Mouse (Mus musculus): Measurements from ENCODE around the gene Chaf1b. TPM values are rescaled to one million over a fixed set of nuclear protein-coding genes. Genes with fewer than 3 reads are reported as not detected.

Chaf1b gene
- total and polyA plus RNA-seq, 3 experiments = 48.2 to 53.9 TPM; not detected in 1

- no peak overlapping the region for H3K27ac ChIP-seq (ENCODE audit: control insufficient read depth, low read depth, low read length)
- H3K79me2 ChIP-seq (ENCODE audit: control insufficient read depth, insufficient read depth, low read length, poor library complexity) = peaks cover 65% of the 10 kb centered on the region
- H3K36me3 ChIP-seq (ENCODE audit: control insufficient read depth in 1 of 2, insufficient read depth in 2 of 2, low read length in 2 of 2) = peaks cover 22 to 29% of the 10 kb centered on the region in 2 experiments
- peak; percentile 38 for DNase-seq (ENCODE audit: low read depth, low spot score)
- TF ChIP-seq TBP (IDR thresholded peaks at IDR 0.05; ENCODE audit: low read depth, low read length) = no peak
- TF ChIP-seq MXI1 (IDR thresholded peaks at IDR 0.05; ENCODE audit: low read depth, low read length) = no peak
- TF ChIP-seq ETS1 (IDR thresholded peaks at IDR 0.05; ENCODE audit: low read depth, low read length) = 0 out of 2 replicates have a peak, but pooled peaks have one; percentile 28
- TF ChIP-seq POLR2A (IDR thresholded peaks at IDR 0.05; ENCODE audit: control insufficient read depth in 1 of 2, insufficient read depth in 1 of 2, low read depth in 1 of 2, low read length in 2 of 2, poor library complexity in 1 of 2) = no peak
- no peak for TF ChIP-seq USF2 (IDR thresholded peaks at IDR 0.05; ENCODE audit: borderline replicate concordance in 1 of 2, insufficient read depth in 1 of 2, low read depth in 1 of 2, low read length in 2 of 2)
- TF ChIP-seq POLR2AphosphoS2 (IDR thresholded peaks at IDR 0.05; ENCODE audit: low read length) = no peak
- peak; percentile 41; the same call in 1 of the 2 replicates for TF ChIP-seq GATA1 (IDR thresholded peaks at IDR 0.05; ENCODE audit: low read depth, low read length)
- peak; percentile 67 for TF ChIP-seq TAL1 (IDR thresholded peaks at IDR 0.05; ENCODE audit: low read length)
- no peak for TF ChIP-seq CHD2 (IDR thresholded peaks at IDR 0.05; ENCODE audit: low read length)
- TF ChIP-seq RAD21 (IDR thresholded peaks at IDR 0.05; ENCODE audit: low read depth, low read length) = no peak
- TF ChIP-seq GABPA (IDR thresholded peaks at IDR 0.05; ENCODE audit: low read depth, low read length) = no peak
- no peaks in the 10 kb centered on the region for H3K9me3 ChIP-seq (replicated peaks; ENCODE audit: insufficient read depth, low read length)
- H3K4me3 ChIP-seq (ENCODE audit: control insufficient read depth in 1 of 2, insufficient read depth in 1 of 2, low read depth in 2 of 2, low read length in 2 of 2) = no peak overlapping the region
- H3K9ac ChIP-seq (ENCODE audit: control insufficient read depth, low read depth, low read length, poor library complexity, severe bottlenecking) = no peak overlapping the region
- no peaks in the 10 kb centered on the region for H3K27me3 ChIP-seq (ENCODE audit: control insufficient read depth in 1 of 2, insufficient read depth in 2 of 2, low read length in 2 of 2)
- peaks cover 7 to 11% of the 10 kb centered on the region in 2 experiments for H3K4me1 ChIP-seq (ENCODE audit: control insufficient read depth in 1 of 2, insufficient read depth in 2 of 2, low read length in 2 of 2)
These were observed 44.7 kb upstream of the Chaf1b start for GRCm38 (mm10) chr16:93839049-93839448.

- H3K27ac ChIP-seq (ENCODE audit: control insufficient read depth, low read depth, low read length) = no peak overlapping the region
- no peak overlapping the region for H3K4me3 ChIP-seq (ENCODE audit: control insufficient read depth in 1 of 2, insufficient read depth in 1 of 2, low read depth in 2 of 2, low read length in 2 of 2)
- H3K4me1 ChIP-seq (ENCODE audit: control insufficient read depth in 1 of 2, insufficient read depth in 2 of 2, low read length in 2 of 2) = no peaks in the 10 kb centered on the region
- no peaks in the 10 kb centered on the region for H3K9me3 ChIP-seq (replicated peaks; ENCODE audit: insufficient read depth, low read length)
- TF ChIP-seq MYB (IDR thresholded peaks at IDR 0.05; ENCODE audit: low read depth, low read length) = no peak
- TF ChIP-seq ZC3H11A (IDR thresholded peaks at IDR 0.05; ENCODE audit: low read depth, low read length) = no peak
- TF ChIP-seq MXI1 (IDR thresholded peaks at IDR 0.05; ENCODE audit: low read depth, low read length) = 0 out of 2 replicates have a peak, but pooled peaks have one; percentile 45
- no peak for TF ChIP-seq RCOR1 (IDR thresholded peaks at IDR 0.05; ENCODE audit: low read depth, low read length)
- TF ChIP-seq E2F4 (IDR thresholded peaks at IDR 0.05; ENCODE audit: borderline replicate concordance, low read depth, low read length) = no peak
- no peak for TF ChIP-seq EP300 (IDR thresholded peaks at IDR 0.05; ENCODE audit: low read depth in 1 of 2, low read length in 2 of 2)
- no peak for TF ChIP-seq NRF1 (IDR thresholded peaks at IDR 0.05; ENCODE audit: insufficient read depth, low read depth, low read length, poor library complexity, severe bottlenecking)
- peak; percentile 61 for TF ChIP-seq SIN3A (IDR thresholded peaks at IDR 0.05; ENCODE audit: low read length)
- no peaks in the 10 kb centered on the region for H3K27me3 ChIP-seq (ENCODE audit: control insufficient read depth in 1 of 2, insufficient read depth in 2 of 2, low read length in 2 of 2)
- peak; percentile 40 for DNase-seq (ENCODE audit: low read depth, low spot score)
- H3K36me3 ChIP-seq (ENCODE audit: control insufficient read depth in 1 of 2, insufficient read depth in 2 of 2, low read length in 2 of 2) = peaks cover 0 to 44% of the 10 kb centered on the region in 2 experiments; a peak in 2 of 4 replicates
- H3K79me2 ChIP-seq (ENCODE audit: control insufficient read depth, insufficient read depth, low read length, poor library complexity) = no peaks in the 10 kb centered on the region
- H3K9ac ChIP-seq (ENCODE audit: control insufficient read depth, low read depth, low read length, poor library complexity, severe bottlenecking) = no peak overlapping the region
These were observed 33.2 kb upstream of the Chaf1b start for GRCm38 (mm10) chr16:93850527-93850926.

Measured in MEL (cell line).